Mouse (Mus musculus) testis, adult 2 months (tissue): ENCODE measurements around the gene Hmgcs1. TPM values are rescaled to one million over a fixed set of nuclear protein-coding genes. Genes with fewer than 3 reads are reported as not detected.
A peak's percentile ranks its signal among the peaks of the same experiment; 100 is the strongest.

ENCODE experiments used
- H3K27ac ChIP-seq: fragments of 200-500 bp; 2 replicates; pipeline ENCODE4 v1.5.1; 2012; ENCODE audit warnings: low read depth, low read length; ENCODE audit not compliant: control insufficient read depth, insufficient read depth
- H3K27me3 ChIP-seq: fragments of 200-500 bp; 2 replicates; pipeline ENCODE4 v1.6.1; 2012; ENCODE audit warnings: mild to moderate bottlenecking, low read length, moderate library complexity; ENCODE audit not compliant: control insufficient read depth, insufficient read depth
- H3K36me3 ChIP-seq: fragments of 200-500 bp; 2 replicates; pipeline ENCODE4 v1.6.1; 2012; ENCODE audit warnings: mild to moderate bottlenecking, low read length; ENCODE audit not compliant: control insufficient read depth, insufficient read depth
- H3K4me1 ChIP-seq: fragments of 200-500 bp; 2 replicates; pipeline ENCODE4 v1.6.1; 2012; ENCODE audit warnings: low read length; ENCODE audit not compliant: control insufficient read depth, insufficient read depth
- H3K4me3 ChIP-seq: fragments of 200-500 bp; 2 replicates; pipeline ENCODE4 v1.5.1; 2012; ENCODE audit warnings: low read depth, mild to moderate bottlenecking, low read length, moderate library complexity, mixed read lengths; ENCODE audit not compliant: control insufficient read depth
- CTCF ChIP-seq: fragments of 200-500 bp; IDR thresholded peaks from 2 replicates; pipeline ENCODE4 v1.5.1; 2012; ENCODE audit warnings: low read depth, mild to moderate bottlenecking, inconsistent platforms, low read length, moderate library complexity; ENCODE audit not compliant: control insufficient read depth, insufficient read depth, insufficient replicate concordance
- POLR2A ChIP-seq: fragments of 200-500 bp; IDR thresholded peaks from 2 replicates; pipeline ENCODE4 v1.6.1; 2012; ENCODE audit warnings: low read depth, mild to moderate bottlenecking, inconsistent platforms, low read length, moderate library complexity; ENCODE audit not compliant: control insufficient read depth
- polyA plus RNA-seq: library from polyadenylated mRNA; depleted of rRNA; stranded (reverse); fragments of >200 nt; gene quantifications from 2 replicates; pipeline ENCODE4 v1.2.3, GENCODE M21; 2012

The Hmgcs1 gene
- polyA plus RNA-seq, 1 experiment: 27.6 TPM

GRCm38 (mm10) chr13:119716105-119716504 is 25.9 kb downstream of the Hmgcs1 start:
- H3K36me3 ChIP-seq: no peaks in the 10 kb centered on the region
- no peak overlapping the region for H3K4me3 ChIP-seq

GRCm38 (mm10) chr13:119722447-119722846 is 32.3 kb downstream of the Hmgcs1 start:
- Histone ChIP-seq H3K4me1 (no peaks in the 10 kb centered on the region), H3K27me3 (no peaks in the 10 kb centered on the region), H3K36me3 (no peaks in the 10 kb centered on the region), H3K4me3 (no peak overlapping the region), H3K27ac (no peak overlapping the region)
- TF ChIP-seq CTCF (no peak), POLR2A (no peak)

More at GRCm38 (mm10) chr13:119716105-119716504, 25.9 kb downstream of the Hmgcs1 start:
- no peaks in the 10 kb centered on the region for H3K27me3 ChIP-seq
- H3K4me1 ChIP-seq: no peaks in the 10 kb centered on the region
- TF ChIP-seq POLR2A (no peak), CTCF (no peak)
- no peak overlapping the region for H3K27ac ChIP-seq

GRCm38 (mm10) chr13:119723368-119723767 is 33.2 kb downstream of the Hmgcs1 start:
- Histone ChIP-seq H3K36me3 (no peaks in the 10 kb centered on the region), H3K4me3 (no peak overlapping the region), H3K27ac (no peak overlapping the region), H3K4me1 (peaks cover 5% of the 10 kb centered on the region), H3K27me3 (no peaks in the 10 kb centered on the region)
- TF ChIP-seq POLR2A: no peak
- TF ChIP-seq CTCF: no peak

GRCm38 (mm10) chr13:119724541-119724940 is 34.4 kb downstream of the Hmgcs1 start:
- TF ChIP-seq CTCF: no peak
- no peak for TF ChIP-seq POLR2A
- H3K4me3 ChIP-seq: no peak overlapping the region
- H3K36me3 ChIP-seq: no peaks in the 10 kb centered on the region
- no peaks in the 10 kb centered on the region for H3K27me3 ChIP-seq
- H3K27ac ChIP-seq: no peak overlapping the region
- H3K4me1 ChIP-seq: peaks cover 5% of the 10 kb centered on the region

- TF ChIP-seq CTCF (no peak), POLR2A (no peak)
- Histone ChIP-seq H3K27me3 (no peaks in the 10 kb centered on the region), H3K36me3 (no peaks in the 10 kb centered on the region), H3K4me3 (peak overlapping the region; percentile 88), H3K4me1 (peaks cover 5% of the 10 kb centered on the region), H3K27ac (no peak overlapping the region)
These were observed 37.6 kb downstream of the Hmgcs1 start for GRCm38 (mm10) chr13:119727608-119728387.

- Histone ChIP-seq H3K27me3 (no peaks in the 10 kb centered on the region), H3K4me1 (peaks cover 5% of the 10 kb centered on the region), H3K27ac (no peak overlapping the region), H3K36me3 (no peaks in the 10 kb centered on the region), H3K4me3 (no peak overlapping the region)
- TF ChIP-seq POLR2A: no peak
- no peak for TF ChIP-seq CTCF
These were observed 39.2 kb downstream of the Hmgcs1 start for GRCm38 (mm10) chr13:119729406-119729805.

GRCm38 (mm10) chr13:119731448-119731847 is 41.3 kb downstream of the Hmgcs1 start:
- H3K27me3 ChIP-seq: no peaks in the 10 kb centered on the region
- peaks cover 5% of the 10 kb centered on the region for H3K4me1 ChIP-seq
- no peak for TF ChIP-seq POLR2A
- no peak for TF ChIP-seq CTCF
- no peaks in the 10 kb centered on the region for H3K36me3 ChIP-seq
- no peak overlapping the region for H3K4me3 ChIP-seq
- no peak overlapping the region for H3K27ac ChIP-seq
